Mouse (Mus musculus): Measurements from ENCODE around the gene Il12b. TPM values are rescaled to one million over a fixed set of nuclear protein-coding genes. Genes with fewer than 3 reads are reported as not detected.
A peak's percentile ranks its signal among the peaks of the same experiment; 100 is the strongest.

Il12b gene
- 0.09 and 0.11 TPM in 2 replicates for polyA plus RNA-seq (2012; rRNA removed)

- no peak for DNase-seq (ENCODE audit: low spot score)
These were observed at the start of gene Il12b for GRCm38 (mm10) chr11:44399763-44400162. Gene Il12b, plus strand, starts transcription at chr11:44400063.

GRCm38 (mm10) chr11:44354860-44355470, 44.9 kb upstream of the Il12b start:
- DNase-seq (ENCODE audit: low spot score): no peak

DNA sequence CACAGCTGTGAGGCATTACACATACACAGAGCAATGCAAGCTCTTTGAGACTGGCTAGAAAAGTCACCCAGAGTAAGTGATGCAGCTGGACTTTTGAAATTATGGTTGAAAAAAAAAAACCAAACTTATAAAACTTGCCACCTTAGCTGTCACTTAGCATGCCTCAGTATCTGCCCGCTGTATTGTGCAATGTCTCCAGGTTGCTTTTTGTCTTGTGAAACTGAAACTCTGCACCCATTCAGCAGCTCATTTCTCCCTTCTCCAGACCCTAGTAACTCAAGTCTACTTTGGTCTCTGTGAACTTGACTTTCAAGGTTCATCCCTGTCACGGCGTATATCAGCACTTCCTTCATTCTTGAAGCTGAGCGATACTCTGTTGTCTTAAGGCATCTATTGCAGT, 43.7 kb upstream of the Il12b start:
- DNase-seq (ENCODE audit: low spot score): no peak

- no peak for DNase-seq (ENCODE audit: low spot score)
These were observed 35.3 kb upstream of the Il12b start for GRCm38 (mm10) chr11:44364536-44364935.

GRCm38 (mm10) chr11:44367711-44368110, 32.2 kb upstream of the Il12b start:
- no peak for DNase-seq (ENCODE audit: low spot score)

GRCm38 (mm10) chr11:44372856-44373255, 27.0 kb upstream of the Il12b start:
- DNase-seq (ENCODE audit: low spot score): no peak

DNA sequence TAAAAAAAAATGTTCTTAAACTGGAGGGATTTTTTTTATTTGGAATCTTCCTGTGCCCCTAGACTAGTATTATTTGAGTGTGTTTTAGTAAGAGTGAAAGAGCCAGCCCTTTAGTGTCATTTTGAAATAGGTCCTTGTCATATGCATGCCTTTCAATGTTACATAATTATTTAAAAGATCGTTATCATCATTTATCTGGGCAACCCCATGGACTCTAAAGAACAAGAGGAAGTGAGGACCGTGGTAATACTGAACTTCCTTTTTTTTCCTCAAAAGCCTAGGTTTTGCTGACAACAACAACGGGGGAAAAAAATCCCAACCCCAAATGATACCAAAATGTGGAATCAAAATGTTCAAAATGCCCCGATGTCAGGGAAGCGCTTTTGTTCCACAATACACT, 22.0 kb upstream of the Il12b start:
- no peak for DNase-seq (ENCODE audit: low spot score)

DNA sequence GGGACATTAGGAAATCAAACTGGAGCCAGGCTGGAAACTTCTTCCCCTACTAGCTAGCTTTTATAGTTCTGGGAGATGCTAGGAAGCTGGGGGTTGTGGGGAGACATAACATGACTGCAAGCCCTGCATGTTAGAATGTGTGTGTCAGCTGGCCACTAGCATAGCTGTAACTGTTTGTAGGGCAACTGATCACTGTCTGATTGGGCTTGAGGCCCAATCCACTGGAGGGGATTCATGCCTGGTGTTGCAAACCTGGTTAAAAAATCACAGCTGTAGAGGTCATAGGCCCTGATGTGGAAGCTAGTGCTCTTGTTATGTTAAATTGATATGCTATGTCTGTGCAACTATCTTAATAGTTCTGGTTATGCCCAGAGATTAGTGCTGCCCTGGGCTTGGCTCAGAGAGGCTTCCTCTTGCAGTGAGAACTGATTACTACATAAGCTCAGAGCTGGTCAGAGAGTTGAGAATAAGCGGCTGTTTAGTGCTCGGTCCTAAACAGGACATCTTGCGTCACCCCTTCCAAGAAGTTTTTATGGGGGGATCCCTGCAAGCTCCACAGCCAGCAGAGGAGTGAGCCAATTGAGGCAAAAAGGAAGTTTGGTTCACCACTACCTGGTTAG, 19.3 kb upstream of the Il12b start:
- no peak for DNase-seq (ENCODE audit: low spot score)

DNA sequence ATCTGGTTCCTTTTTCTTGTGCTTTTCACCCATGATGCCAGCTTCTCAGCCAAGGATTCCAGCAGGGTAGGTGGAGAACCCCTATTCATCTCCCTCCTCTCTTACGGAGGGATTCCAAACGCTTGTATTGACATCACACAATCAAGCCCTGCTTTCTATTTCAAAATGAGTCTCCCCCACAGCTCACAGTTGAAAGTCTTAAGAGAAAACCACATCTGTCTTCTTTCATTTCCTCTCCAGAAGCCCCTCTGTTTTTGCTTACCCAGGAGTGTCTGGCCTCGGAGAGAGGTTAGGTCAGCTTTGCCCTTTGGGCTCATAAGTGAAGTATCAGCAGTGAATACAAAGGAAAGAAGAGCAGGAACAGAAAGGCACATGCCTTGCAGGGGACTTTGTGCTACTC, 17.7 kb upstream of the Il12b start:
- DNase-seq (ENCODE audit: low spot score): no peak

DNA sequence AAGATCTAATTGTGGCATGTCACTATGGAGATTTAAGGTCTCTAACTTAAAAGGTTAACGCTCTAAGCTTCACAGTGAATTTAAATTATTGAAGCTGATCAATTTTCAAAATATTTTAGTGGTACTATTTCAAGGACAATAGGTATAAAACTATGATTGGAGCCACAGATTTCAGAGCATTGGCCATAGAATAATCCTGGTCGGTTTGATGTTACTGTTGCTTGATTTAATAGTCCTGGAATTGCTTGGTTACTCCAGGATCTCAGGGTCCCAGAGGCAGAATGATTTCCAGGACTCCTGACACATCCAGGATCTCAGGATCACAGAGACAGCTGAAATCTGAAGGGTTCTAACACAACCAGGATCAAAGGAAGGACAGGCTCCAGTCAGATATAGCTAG, 12.8 kb upstream of the Il12b start:
- no peak for DNase-seq (ENCODE audit: low spot score)

DNA sequence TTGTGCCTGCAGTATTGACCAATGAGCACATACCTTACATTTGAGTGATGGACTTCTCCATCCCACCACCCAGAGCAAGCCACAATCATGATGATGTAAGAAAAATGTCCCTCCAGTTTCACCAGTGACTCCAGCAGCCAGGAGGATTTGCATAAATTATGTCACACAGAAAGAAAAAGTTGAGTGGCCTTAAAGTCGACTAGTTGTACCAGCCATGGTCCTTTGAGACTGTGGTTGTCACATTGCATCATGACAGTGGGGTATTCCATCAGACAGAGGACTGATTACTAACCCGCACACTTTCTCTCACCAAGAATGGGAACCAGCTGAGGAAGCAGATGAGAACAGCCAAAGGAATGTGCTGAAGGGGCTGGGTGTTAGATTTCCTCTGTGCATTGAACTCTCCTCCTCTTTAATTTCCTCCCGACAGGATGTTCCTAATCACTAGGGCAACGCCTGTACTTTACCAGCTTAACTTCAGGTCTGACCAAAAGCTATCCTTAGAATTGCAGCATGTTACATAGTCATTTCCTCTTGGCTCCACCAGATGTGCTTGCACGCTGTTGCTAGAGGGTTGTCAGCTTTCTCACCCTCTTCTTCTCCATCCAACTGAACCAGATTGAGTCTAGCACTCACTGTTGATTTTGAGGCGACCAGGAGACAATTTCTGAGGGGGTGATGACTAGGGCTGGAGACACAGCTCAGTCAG, 9.7 kb upstream of the Il12b start:
- DNase-seq (ENCODE audit: low spot score): no peak

DNA sequence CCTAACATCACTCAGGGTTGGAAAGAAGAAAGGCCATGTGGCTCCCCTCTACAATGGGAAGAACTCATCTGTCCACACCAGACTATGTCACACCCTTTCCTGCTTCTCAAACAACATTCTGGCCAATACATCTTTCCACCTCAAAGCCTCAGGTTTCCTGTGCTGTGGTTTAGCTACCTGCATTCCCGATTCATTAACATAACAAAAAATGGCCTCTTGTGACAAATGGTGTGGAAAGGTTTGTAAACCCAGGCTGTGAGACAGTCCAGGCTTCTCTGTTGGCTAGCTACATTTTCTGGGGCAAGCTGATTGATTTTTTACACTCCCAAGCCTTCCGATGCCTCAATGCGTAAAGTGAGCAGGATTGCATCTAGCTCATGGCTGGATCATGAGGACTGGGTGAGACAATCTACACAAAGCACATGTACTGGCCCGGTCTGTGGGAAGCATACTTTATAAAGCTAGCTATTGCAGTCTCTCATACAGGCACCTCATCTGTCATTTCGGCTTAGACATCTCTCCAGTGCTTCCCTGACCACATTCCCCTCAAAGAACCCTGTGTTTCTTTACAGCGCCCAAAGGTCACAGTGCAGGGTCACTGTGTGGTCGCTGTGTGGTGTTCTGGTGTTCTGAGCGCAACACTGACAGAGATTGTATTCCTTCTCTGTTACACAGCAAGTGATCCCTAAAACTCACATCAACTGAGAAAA, 6.6 kb upstream of the Il12b start:
- DNase-seq (ENCODE audit: low spot score): no peak

DNA sequence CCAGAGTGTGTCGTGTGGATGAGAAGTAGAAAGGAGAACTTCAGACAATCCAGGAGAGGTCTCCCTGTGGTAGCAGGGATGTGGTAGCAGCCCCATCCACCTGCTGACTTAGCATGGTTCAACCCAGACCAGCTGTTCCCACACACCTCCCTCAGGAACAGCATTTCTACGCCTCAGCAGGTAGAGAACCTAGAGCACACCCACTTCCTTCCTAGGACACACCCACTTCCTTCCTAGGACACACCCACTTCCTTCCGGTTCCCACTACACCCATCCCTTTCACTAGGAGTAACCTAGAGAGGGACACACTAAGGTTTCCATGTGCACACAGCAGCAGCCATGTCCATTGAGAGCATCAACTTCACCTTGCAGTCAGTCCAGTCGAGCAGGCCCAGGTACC, 4.5 kb upstream of the Il12b start:
- DNase-seq (ENCODE audit: low spot score): no peak

GRCm38 (mm10) chr11:44397551-44397950, 2.3 kb upstream of the Il12b start:
- DNase-seq (ENCODE audit: low spot score): no peak

- DNase-seq (ENCODE audit: low spot score): no peak
These were observed 1.5 kb upstream of the Il12b start for GRCm38 (mm10) chr11:44398356-44398755.

GRCm38 (mm10) chr11:44398782-44399225, 1.1 kb upstream of the Il12b start:
- DNase-seq (ENCODE audit: low spot score): peak; percentile 51

DNA sequence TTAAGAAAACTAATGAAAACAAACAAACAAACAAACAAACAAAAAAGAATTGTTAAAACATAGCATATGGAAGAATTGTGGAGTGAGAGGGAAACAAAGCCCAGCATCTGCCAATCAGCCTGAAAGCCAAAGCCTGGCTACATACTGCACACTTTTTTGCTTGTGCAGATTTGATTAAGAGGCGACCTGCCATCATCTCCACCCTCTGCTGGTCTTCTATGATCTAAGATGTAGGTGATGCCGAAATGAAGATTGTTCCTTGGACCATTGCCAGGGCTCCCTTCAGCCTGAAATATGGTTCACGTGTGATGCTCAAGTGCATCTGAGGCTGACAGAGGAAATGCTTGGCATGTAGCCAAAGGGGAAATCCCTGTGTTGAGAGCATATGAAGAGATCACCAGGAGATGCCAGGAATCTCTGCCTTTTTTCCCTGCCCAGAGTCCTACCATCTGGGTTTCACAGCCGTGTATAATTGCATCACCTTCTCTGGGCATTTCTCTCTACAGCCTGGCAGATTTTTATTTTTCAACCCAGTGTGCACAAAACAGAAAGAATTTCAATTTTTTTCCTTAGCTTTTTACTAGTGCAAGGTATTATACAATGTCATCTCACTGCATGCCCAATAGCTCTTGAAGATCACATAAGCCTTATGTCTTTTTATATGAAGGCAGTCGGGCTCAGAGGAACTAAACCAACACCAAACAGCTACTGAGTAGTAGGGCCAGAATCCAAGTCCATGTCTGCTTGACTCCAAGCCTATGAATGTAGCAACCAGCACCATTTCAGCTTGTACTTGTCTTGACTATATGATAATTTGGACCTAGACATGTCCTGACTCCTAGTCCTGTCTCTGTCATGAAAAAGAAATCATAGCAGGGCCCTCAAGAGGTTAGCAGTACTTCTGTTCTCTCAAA, 2.0 kb downstream of the Il12b start:
- DNase-seq (ENCODE audit: low spot score): no peak

- no peak for DNase-seq (ENCODE audit: low spot score)
These were observed 5.2 kb downstream of the Il12b start for GRCm38 (mm10) chr11:44405113-44405512.

DNA sequence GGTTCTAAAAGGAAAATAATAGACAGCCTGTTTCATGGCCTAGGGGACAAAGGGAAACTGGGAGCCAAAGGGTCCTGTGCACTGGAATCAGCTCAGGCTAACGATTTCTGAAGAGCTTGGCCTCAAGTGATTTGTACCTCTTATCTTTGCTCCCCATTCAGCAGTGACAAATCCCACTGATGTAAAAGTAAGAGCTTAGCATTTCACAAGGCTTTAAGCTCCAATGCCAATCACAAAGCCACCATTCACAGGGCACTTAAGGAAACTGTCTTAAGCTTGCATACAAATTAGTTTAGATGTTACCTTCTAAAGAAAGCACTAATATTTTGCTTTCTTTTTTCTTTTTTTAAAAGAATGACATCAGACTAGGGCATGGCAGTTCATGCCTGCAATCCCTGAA, 6.1 kb downstream of the Il12b start:
- DNase-seq (ENCODE audit: low spot score): no peak

- DNase-seq (ENCODE audit: low spot score): no peak
These were observed 6.6 kb downstream of the Il12b start for GRCm38 (mm10) chr11:44406457-44406856.

DNA sequence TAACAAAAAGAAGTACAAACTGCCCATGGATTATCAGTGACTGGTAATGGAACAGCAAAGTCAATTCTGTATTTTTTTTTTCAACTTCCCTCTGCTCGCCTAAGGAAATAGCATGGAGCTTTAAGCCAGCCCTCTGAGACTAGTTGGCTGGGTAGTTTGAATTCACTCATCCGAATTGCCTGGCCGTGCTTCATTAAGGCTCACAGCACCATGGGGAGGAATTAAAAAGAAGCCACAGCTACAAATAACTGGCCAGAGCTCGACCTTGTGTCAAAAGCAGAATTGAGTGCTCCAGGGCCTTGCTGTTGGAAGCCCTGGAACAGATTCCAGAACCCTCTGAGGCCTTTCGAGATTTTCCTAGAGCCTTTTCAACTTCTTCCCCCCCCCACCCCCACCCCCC, 8.8 kb downstream of the Il12b start:
- no peak for DNase-seq (ENCODE audit: low spot score)

Data from urinary bladder, adult 2 months (tissue).